Mouse (Mus musculus): ENCODE data around the gene Mia3. TPM values are rescaled to one million over a fixed set of nuclear protein-coding genes. Genes with fewer than 3 reads are reported as not detected.
"Not testable (repeated sequence)": the region's sequence is repeated elsewhere in the genome, so short reads cannot be mapped to it uniquely, and the experiment has no call there.

Mia3 gene
- polyA plus RNA-seq, 1 experiment from 2014 or later: 49.8 TPM

DNA sequence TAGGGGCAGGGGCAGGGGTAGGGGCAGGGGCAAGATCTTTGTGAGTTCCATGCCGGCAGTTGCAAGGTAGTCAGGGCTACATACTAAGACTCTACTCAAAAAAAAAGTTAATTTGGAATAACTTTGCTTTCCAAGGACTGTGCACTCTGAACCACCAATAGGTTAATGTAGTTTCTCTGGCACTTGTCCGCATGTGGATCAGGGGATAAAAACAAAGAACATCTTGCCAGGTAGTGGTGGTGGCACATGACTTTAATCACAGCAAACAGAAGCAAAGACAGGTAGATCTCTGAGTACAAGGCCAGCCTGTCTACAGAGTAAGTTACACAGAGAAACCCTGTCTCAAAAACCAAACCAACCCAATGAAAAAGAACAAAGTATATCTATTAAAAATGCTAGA lies 13.3 kb upstream of the Mia3 start:
- TF ChIP-seq EP300 (IDR thresholded peaks at IDR 0.05): no peak
- TF ChIP-seq CTCF (IDR thresholded peaks at IDR 0.05): no peak
- no peak overlapping the region for H3K4me3 ChIP-seq (ENCODE audit: low read depth, low read length)

GRCm38 (mm10) chr1:183381816-183382215 lies 12.5 kb upstream of the Mia3 start:
- TF ChIP-seq CTCF (IDR thresholded peaks at IDR 0.05) (no peak), EP300 (IDR thresholded peaks at IDR 0.05) (no peak)
- H3K27me3 ChIP-seq (replicated peaks; ENCODE audit: insufficient read depth, low read length): no peaks in the 10 kb centered on the region; the same call in 1 of the 2 replicates
- WGBS: 74% methylated on average over 5 of the region's 5 CpGs
- no peak overlapping the region for H3K27ac ChIP-seq (ENCODE audit: low read length)
- H3K9ac ChIP-seq (replicated peaks; ENCODE audit: low read depth): no peak overlapping the region
- no peaks in the 10 kb centered on the region for H3K36me3 ChIP-seq (ENCODE audit: insufficient read depth, low read length)
- no peaks in the 10 kb centered on the region for H3K4me1 ChIP-seq (ENCODE audit: insufficient read depth, low read depth, low read length)
- H3K9me3 ChIP-seq (ENCODE audit: low read length): no peaks in the 10 kb centered on the region
- ATAC-seq: no peak
- H3K4me2 ChIP-seq (replicated peaks; ENCODE audit: low read depth, low read length): no peak overlapping the region
- H3K4me3 ChIP-seq (ENCODE audit: low read depth, low read length): no peak overlapping the region
- DNase-seq (ENCODE audit: low spot score): no peak

More for the DNA sequence above, 13.3 kb upstream of the Mia3 start:
- H3K36me3 ChIP-seq (ENCODE audit: insufficient read depth, low read length): no peaks in the 10 kb centered on the region
- no peaks in the 10 kb centered on the region; the same call in 1 of the 2 replicates for H3K27me3 ChIP-seq (replicated peaks; ENCODE audit: insufficient read depth, low read length)
- H3K9ac ChIP-seq (replicated peaks; ENCODE audit: low read depth): no peak overlapping the region
- ATAC-seq (no peak), DNase-seq (ENCODE audit: low spot score) (no peak)
- no peak overlapping the region for H3K27ac ChIP-seq (ENCODE audit: low read length)
- no peak overlapping the region for H3K4me2 ChIP-seq (replicated peaks; ENCODE audit: low read depth, low read length)
- WGBS: 76% methylated on average over 2 of the region's 2 CpGs
- no peaks in the 10 kb centered on the region for H3K9me3 ChIP-seq (ENCODE audit: low read length)
- no peaks in the 10 kb centered on the region for H3K4me1 ChIP-seq (ENCODE audit: insufficient read depth, low read depth, low read length)

GRCm38 (mm10) chr1:183379376-183379775 lies 10.0 kb upstream of the Mia3 start:
- H3K36me3 ChIP-seq (ENCODE audit: insufficient read depth, low read length); H3K27ac ChIP-seq (ENCODE audit: low read length); H3K9me3 ChIP-seq (ENCODE audit: low read length); H3K27me3 ChIP-seq (replicated peaks; ENCODE audit: insufficient read depth, low read length); DNase-seq (ENCODE audit: low spot score); ATAC-seq; H3K9ac ChIP-seq (replicated peaks; ENCODE audit: low read depth); H3K4me2 ChIP-seq (replicated peaks; ENCODE audit: low read depth, low read length); H3K4me1 ChIP-seq (ENCODE audit: insufficient read depth, low read depth, low read length); H3K4me3 ChIP-seq (ENCODE audit: low read depth, low read length): not testable (repeated sequence)
- 91% methylated on average over 3 of the region's 3 CpGs for WGBS

- no peak overlapping the region for H3K9ac ChIP-seq (replicated peaks; ENCODE audit: low read depth)
- WGBS: 65% methylated on average over 10 of the region's 10 CpGs
- no peak overlapping the region for H3K4me2 ChIP-seq (replicated peaks; ENCODE audit: low read depth, low read length)
- no peak overlapping the region for H3K4me3 ChIP-seq (ENCODE audit: low read depth, low read length)
- no peaks in the 10 kb centered on the region for H3K9me3 ChIP-seq (ENCODE audit: low read length)
- no peaks in the 10 kb centered on the region for H3K4me1 ChIP-seq (ENCODE audit: insufficient read depth, low read depth, low read length)
- ATAC-seq (peak; percentile 66), DNase-seq (ENCODE audit: low spot score) (peak; percentile 62)
- TF ChIP-seq CTCF (IDR thresholded peaks at IDR 0.05) (no peak), EP300 (IDR thresholded peaks at IDR 0.05) (no peak)
- H3K27ac ChIP-seq (ENCODE audit: low read length): no peak overlapping the region
- no peaks in the 10 kb centered on the region for H3K36me3 ChIP-seq (ENCODE audit: insufficient read depth, low read length)
- no peaks in the 10 kb centered on the region for H3K27me3 ChIP-seq (replicated peaks; ENCODE audit: insufficient read depth, low read length)
Measured at GRCm38 (mm10) chr1:183378321-183378941, 9.1 kb upstream of the Mia3 start.

DNA sequence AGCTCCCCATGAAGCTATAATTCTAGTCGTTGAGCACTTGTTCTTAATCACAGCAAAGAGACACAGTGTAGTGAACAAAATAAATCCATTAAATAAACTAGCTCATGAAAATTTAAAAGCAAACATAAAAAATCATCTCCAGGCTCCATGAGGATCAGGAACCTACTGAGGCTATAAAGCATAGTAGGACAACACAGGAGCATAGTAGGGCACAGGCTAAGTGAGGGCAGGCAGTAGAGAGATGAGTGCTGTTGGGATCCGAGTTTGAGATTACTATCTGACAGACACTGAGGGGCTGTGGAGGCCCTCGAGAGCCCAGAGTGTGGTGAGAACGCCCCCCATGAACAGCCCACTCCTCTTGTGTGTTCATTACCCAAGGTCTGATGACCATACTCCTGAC lies 7.7 kb upstream of the Mia3 start:
- Histone ChIP-seq H3K4me2 (replicated peaks; ENCODE audit: low read depth, low read length) (no peak overlapping the region), H3K9ac (replicated peaks; ENCODE audit: low read depth) (no peak overlapping the region), H3K9me3 (ENCODE audit: low read length) (no peaks in the 10 kb centered on the region), H3K36me3 (ENCODE audit: insufficient read depth, low read length) (no peaks in the 10 kb centered on the region), H3K27ac (ENCODE audit: low read length) (no peak overlapping the region), H3K27me3 (replicated peaks; ENCODE audit: insufficient read depth, low read length) (no peaks in the 10 kb centered on the region), H3K4me3 (ENCODE audit: low read depth, low read length) (no peak overlapping the region), H3K4me1 (ENCODE audit: insufficient read depth, low read depth, low read length) (no peaks in the 10 kb centered on the region)
- no peak for TF ChIP-seq EP300 (IDR thresholded peaks at IDR 0.05)
- no peak for TF ChIP-seq CTCF (IDR thresholded peaks at IDR 0.05)
- no peak for ATAC-seq
- no peak for DNase-seq (ENCODE audit: low spot score)
- 78% methylated on average over 4 of the region's 4 CpGs for WGBS

- no peak overlapping the region for H3K4me2 ChIP-seq (replicated peaks; ENCODE audit: low read depth, low read length)
- no peak for TF ChIP-seq EP300 (IDR thresholded peaks at IDR 0.05)
- TF ChIP-seq CTCF (IDR thresholded peaks at IDR 0.05): 0 out of 2 replicates have a peak, but pooled peaks have one; percentile 13
- ATAC-seq (no peak), DNase-seq (ENCODE audit: low spot score) (no peak)
- H3K27me3 ChIP-seq (replicated peaks; ENCODE audit: insufficient read depth, low read length): no peaks in the 10 kb centered on the region
- H3K4me1 ChIP-seq (ENCODE audit: insufficient read depth, low read depth, low read length): no peaks in the 10 kb centered on the region
- no peaks in the 10 kb centered on the region for H3K9me3 ChIP-seq (ENCODE audit: low read length)
- H3K36me3 ChIP-seq (ENCODE audit: insufficient read depth, low read length): no peaks in the 10 kb centered on the region
- H3K9ac ChIP-seq (replicated peaks; ENCODE audit: low read depth): no peak overlapping the region
- no peak overlapping the region for H3K4me3 ChIP-seq (ENCODE audit: low read depth, low read length)
- 83% methylated on average over 5 of the region's 5 CpGs for WGBS
- no peak overlapping the region for H3K27ac ChIP-seq (ENCODE audit: low read length)
Measured at GRCm38 (mm10) chr1:183374728-183375127, 5.4 kb upstream of the Mia3 start.
